Mouse (Mus musculus): Measurements from ENCODE around the gene Ubac1. TPM values are rescaled to one million over a fixed set of nuclear protein-coding genes. Genes with fewer than 3 reads are reported as not detected.

The Ubac1 gene
- polyA plus RNA-seq, 1 experiment: 55.1 TPM

DNA sequence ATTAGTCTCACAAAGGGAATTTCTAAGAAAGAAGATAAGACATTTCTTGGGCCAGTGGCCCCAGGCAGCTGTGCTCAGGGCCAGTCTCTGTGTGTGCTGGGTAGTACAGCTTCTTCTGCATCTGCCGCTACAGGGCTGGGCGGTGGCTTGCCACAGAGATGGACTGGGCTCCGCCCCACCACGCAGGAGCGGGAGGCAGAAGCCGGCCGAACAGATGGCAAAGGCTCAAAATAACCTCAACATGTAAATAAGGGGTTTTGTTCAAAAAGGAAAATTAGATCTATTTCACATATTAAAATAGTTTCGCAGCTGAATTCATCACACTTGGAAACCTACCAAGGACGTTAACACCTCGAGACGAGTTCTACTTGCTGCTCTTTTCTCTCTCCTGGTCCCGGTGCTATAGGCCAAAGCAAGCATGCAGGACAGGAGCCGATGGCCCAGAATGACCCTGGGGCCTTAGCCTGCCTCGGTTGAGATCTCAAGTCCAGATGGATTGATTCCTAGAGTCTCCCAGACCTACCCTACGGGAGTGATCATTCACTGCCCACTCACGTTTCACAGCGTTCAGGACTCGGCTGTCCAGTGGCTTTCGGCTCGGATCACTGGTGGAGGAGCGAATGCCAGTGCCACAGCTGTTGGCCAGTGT, 39.6 kb upstream of the Ubac1 start:
- 80% methylated on average over 21 of the region's 21 CpGs for WGBS
- Histone ChIP-seq H3K4me3 (ENCODE audit: low read depth, low read length) (peak overlapping the region; percentile 34), H3K27me3 (ENCODE audit: control insufficient read depth, insufficient read depth, low read length) (no peaks in the 10 kb centered on the region), H3K4me1 (ENCODE audit: control insufficient read depth, insufficient read depth, insufficient read length, low read length) (0 out of 2 replicates have a peak, but pooled peaks cover 2% of the 10 kb centered on the region), H3K36me3 (ENCODE audit: control insufficient read depth, insufficient read depth, low read length) (peaks cover 27% of the 10 kb centered on the region), H3K27ac (ENCODE audit: insufficient read depth, low read depth, low read length) (peak overlapping the region; percentile 60)
- no peak; the same call in 1 of the 2 replicates for TF ChIP-seq POLR2A (IDR thresholded peaks at IDR 0.05; ENCODE audit: low read depth, low read length)
- no peak for TF ChIP-seq CTCF (IDR thresholded peaks at IDR 0.05; ENCODE audit: extremely low read depth, insufficient read length, insufficient replicate concordance, low read depth, low read length)

DNA sequence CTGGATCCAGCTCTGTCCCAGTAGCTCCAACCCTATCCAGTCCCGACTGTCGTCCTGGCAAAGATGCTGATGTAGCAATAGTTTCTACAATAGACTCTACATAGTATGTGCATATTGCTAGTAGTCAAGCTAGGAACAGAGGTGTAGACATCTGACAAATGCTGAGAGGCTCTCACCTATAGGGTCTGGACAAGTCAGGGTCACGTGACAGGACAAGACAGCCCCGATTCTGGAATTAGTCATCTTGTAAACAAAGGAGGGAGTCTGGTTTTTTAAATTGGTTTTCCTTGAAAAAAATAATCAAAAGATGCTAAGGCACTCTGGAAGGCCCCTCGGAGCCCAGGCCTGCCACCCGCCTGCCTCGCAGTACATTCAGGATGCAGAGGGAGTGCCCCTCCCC, 35.5 kb upstream of the Ubac1 start:
- TF ChIP-seq CTCF (IDR thresholded peaks at IDR 0.05; ENCODE audit: extremely low read depth, insufficient read length, insufficient replicate concordance, low read depth, low read length) (no peak), POLR2A (IDR thresholded peaks at IDR 0.05; ENCODE audit: low read depth, low read length) (no peak)
- Histone ChIP-seq H3K27me3 (ENCODE audit: control insufficient read depth, insufficient read depth, low read length) (no peaks in the 10 kb centered on the region), H3K4me3 (ENCODE audit: low read depth, low read length) (no peak overlapping the region), H3K27ac (ENCODE audit: insufficient read depth, low read depth, low read length) (no peak overlapping the region), H3K4me1 (ENCODE audit: control insufficient read depth, insufficient read depth, insufficient read length, low read length) (no peaks in the 10 kb centered on the region), H3K36me3 (ENCODE audit: control insufficient read depth, insufficient read depth, low read length) (peaks cover 23% of the 10 kb centered on the region)
- 78% methylated on average over 7 of the region's 7 CpGs for WGBS

DNA sequence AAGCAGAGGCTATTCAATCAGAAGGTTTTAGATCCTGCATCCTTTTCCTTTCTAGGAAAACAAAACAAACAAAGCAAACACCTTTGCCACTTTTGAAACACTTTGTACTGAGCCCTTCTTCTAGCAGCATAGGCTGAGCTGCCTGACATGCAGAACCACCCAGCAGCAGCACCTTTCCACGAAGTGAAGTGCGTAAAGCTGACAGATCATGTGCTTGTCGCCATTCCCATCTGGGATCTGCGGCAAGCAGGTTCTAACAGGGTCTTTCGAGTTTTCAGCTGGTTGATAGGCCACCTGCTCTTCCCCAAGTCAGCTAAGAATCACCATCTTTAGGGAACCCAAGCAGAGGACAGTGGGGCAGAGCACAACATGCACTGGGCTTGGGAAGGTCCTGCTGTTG, 34.7 kb upstream of the Ubac1 start:
- H3K4me3 ChIP-seq (ENCODE audit: low read depth, low read length): no peak overlapping the region
- TF ChIP-seq POLR2A (IDR thresholded peaks at IDR 0.05; ENCODE audit: low read depth, low read length): no peak
- TF ChIP-seq CTCF (IDR thresholded peaks at IDR 0.05; ENCODE audit: extremely low read depth, insufficient read length, insufficient replicate concordance, low read depth, low read length): no peak
- H3K4me1 ChIP-seq (ENCODE audit: control insufficient read depth, insufficient read depth, insufficient read length, low read length): no peaks in the 10 kb centered on the region
- H3K36me3 ChIP-seq (ENCODE audit: control insufficient read depth, insufficient read depth, low read length): peaks cover 17% of the 10 kb centered on the region
- no peak overlapping the region for H3K27ac ChIP-seq (ENCODE audit: insufficient read depth, low read depth, low read length)
- WGBS: 74% methylated on average over 5 of the region's 5 CpGs
- no peaks in the 10 kb centered on the region for H3K27me3 ChIP-seq (ENCODE audit: control insufficient read depth, insufficient read depth, low read length)

DNA sequence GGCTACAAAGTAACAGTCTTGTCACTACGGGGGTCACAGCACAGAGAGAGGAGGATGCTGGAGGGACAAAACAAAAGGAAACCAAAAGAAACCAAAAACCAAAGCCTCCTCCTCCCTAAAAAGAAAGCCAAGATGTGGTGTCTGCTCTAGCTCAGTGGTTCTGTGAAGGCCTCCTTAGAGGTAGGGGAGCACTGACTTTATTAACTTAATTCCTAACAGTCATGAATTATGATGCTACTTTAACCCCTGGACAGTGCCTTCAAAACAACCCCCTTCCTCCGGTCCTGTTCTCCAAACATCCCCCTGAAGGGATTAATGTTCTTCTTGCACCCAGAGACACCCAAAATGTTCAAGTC, 34.2 kb upstream of the Ubac1 start:
- H3K27me3 ChIP-seq (ENCODE audit: control insufficient read depth, insufficient read depth, low read length): no peaks in the 10 kb centered on the region
- no peak overlapping the region for H3K4me3 ChIP-seq (ENCODE audit: low read depth, low read length)
- no peaks in the 10 kb centered on the region for H3K4me1 ChIP-seq (ENCODE audit: control insufficient read depth, insufficient read depth, insufficient read length, low read length)
- H3K36me3 ChIP-seq (ENCODE audit: control insufficient read depth, insufficient read depth, low read length): peaks cover 14% of the 10 kb centered on the region
- H3K27ac ChIP-seq (ENCODE audit: insufficient read depth, low read depth, low read length): 0 out of 2 replicates have a peak overlapping the region, but pooled peaks have one; percentile 3
- TF ChIP-seq POLR2A (IDR thresholded peaks at IDR 0.05; ENCODE audit: low read depth, low read length) (no peak), CTCF (IDR thresholded peaks at IDR 0.05; ENCODE audit: extremely low read depth, insufficient read length, insufficient replicate concordance, low read depth, low read length) (no peak)
- WGBS: 51% methylated on average over 2 of the region's 2 CpGs

DNA sequence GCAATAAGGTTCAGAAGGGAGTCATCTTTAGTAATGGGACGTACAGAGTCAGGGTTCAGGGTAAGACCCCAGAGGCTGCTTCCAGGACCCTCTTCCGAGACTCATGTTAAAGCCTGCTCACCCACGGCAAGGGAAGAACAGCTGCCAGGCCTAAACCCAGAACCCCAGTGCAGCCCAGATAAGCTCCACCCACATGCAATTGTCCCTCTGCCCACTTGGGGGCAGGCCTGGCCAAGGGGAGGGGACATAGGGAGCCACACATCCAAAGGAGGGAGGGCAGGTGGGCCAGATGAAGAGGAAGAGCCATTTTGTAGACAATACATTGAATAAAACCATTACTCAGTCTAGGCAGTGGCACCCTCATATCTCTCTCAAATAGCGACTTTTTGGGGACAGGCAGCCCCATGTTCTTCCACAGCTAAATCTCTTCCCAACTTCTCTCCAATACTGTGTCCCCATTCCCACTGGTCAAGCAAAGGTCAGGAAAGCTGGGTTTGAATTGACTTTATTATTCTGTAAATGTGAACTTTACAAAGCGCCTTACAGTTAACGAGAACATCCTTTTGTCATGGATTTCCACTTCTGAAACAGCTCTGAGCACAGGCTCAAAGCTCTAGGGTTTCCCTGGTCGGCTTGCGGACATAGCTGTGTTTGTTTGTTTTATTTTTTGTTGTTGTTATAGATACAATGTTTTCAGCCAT, 33.6 kb upstream of the Ubac1 start:
- H3K4me1 ChIP-seq (ENCODE audit: control insufficient read depth, insufficient read depth, insufficient read length, low read length): no peaks in the 10 kb centered on the region
- no peak overlapping the region for H3K4me3 ChIP-seq (ENCODE audit: low read depth, low read length)
- 0 out of 2 replicates have a peak overlapping the region, but pooled peaks have one; percentile 3 for H3K27ac ChIP-seq (ENCODE audit: insufficient read depth, low read depth, low read length)
- H3K36me3 ChIP-seq (ENCODE audit: control insufficient read depth, insufficient read depth, low read length): peaks cover 9% of the 10 kb centered on the region
- H3K27me3 ChIP-seq (ENCODE audit: control insufficient read depth, insufficient read depth, low read length): no peaks in the 10 kb centered on the region
- WGBS: 51% methylated on average over 8 of the region's 8 CpGs
- TF ChIP-seq POLR2A (IDR thresholded peaks at IDR 0.05; ENCODE audit: low read depth, low read length) (no peak), CTCF (IDR thresholded peaks at IDR 0.05; ENCODE audit: extremely low read depth, insufficient read length, insufficient replicate concordance, low read depth, low read length) (peak; percentile 85; the same call in 1 of the 2 replicates)

DNA sequence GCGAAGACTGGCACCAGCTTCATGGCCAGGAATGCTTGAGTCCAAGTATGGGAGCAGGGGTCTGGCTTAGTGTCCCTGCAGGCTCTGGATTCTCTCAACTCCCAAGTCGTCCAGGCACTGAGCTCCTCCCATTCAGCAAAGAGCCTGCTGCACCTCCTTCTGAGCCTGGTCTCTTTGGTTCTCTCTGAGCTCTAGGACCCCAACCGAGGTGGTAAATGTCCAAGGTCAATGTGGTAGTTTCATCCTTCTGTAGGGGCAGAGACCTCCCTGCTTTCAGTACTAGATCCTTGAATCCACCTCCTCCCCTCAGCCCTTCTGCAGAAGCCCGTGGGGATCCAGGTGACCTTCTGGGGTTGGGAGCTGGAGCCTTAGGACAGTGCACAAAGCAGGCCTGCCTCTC, 31.3 kb upstream of the Ubac1 start:
- Histone ChIP-seq H3K27ac (ENCODE audit: insufficient read depth, low read depth, low read length) (peak overlapping the region; percentile 4; the same call in 1 of the 2 replicates), H3K27me3 (ENCODE audit: control insufficient read depth, insufficient read depth, low read length) (no peaks in the 10 kb centered on the region), H3K4me3 (ENCODE audit: low read depth, low read length) (no peak overlapping the region), H3K4me1 (ENCODE audit: control insufficient read depth, insufficient read depth, insufficient read length, low read length) (no peaks in the 10 kb centered on the region), H3K36me3 (ENCODE audit: control insufficient read depth, insufficient read depth, low read length) (no peaks in the 10 kb centered on the region)
- 35% methylated on average over 4 of the region's 4 CpGs for WGBS
- TF ChIP-seq CTCF (IDR thresholded peaks at IDR 0.05; ENCODE audit: extremely low read depth, insufficient read length, insufficient replicate concordance, low read depth, low read length) (no peak), POLR2A (IDR thresholded peaks at IDR 0.05; ENCODE audit: low read depth, low read length) (no peak)

DNA sequence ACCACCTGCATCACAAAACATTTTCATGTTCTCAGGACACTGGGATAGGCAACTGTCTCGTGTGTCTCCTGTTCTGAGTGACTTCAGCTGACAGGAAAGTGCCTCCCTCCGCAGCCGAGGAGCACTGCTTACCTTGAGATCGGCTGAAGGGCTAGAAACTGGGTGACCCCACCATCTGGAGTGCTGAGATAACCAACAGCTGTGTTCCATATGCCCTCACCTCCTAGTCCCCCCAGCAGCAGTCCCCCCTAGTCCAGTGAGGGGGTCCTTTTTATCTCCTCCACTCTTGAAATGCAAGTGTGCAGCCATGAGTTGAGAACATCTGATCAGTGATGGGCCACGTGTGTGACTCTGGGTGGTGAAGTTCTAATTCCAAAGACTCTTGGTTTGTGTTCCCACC, 27.3 kb upstream of the Ubac1 start:
- TF ChIP-seq POLR2A (IDR thresholded peaks at IDR 0.05; ENCODE audit: low read depth, low read length) (no peak), CTCF (IDR thresholded peaks at IDR 0.05; ENCODE audit: extremely low read depth, insufficient read length, insufficient replicate concordance, low read depth, low read length) (no peak)
- Histone ChIP-seq H3K27me3 (ENCODE audit: control insufficient read depth, insufficient read depth, low read length) (no peaks in the 10 kb centered on the region), H3K4me3 (ENCODE audit: low read depth, low read length) (no peak overlapping the region), H3K36me3 (ENCODE audit: control insufficient read depth, insufficient read depth, low read length) (no peaks in the 10 kb centered on the region), H3K4me1 (ENCODE audit: control insufficient read depth, insufficient read depth, insufficient read length, low read length) (no peaks in the 10 kb centered on the region), H3K27ac (ENCODE audit: insufficient read depth, low read depth, low read length) (no peak overlapping the region)
- WGBS: 60% methylated on average over 5 of the region's 5 CpGs

Data from small intestine, adult 2 months (tissue).